ENCODE assay signal across 9 mouse cellular contexts in the genomic region with DNA sequence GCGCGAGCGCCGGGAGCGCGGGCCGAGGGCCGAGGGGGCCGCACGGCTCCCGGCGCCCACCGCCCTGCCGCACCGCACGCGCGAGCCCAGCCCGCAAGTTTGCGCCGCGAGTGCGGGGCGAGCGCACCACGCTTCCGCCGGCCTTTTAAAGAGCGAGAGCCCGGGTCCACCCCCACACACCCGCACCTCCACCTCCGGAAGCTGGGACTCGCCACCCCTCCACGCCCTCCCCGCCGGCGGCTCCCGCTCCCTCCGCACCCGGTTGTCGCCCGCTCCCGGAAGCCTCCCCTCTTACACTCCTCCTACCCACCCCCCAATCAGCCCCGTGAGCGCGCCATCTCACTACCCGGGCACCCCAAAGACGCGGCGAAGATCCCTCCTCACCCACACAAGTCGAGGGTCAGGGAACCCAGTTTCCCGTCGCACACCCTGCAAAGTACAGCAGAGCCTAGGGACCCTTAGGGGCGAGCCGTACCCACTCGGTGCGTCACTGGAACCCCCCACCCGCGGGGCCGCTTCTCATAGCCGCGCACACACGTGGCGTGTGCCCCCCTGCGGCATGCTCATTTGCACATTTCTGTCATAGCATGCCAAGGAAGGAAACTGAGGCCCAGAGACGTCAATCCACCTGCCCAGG. TPM values are rescaled to one million over a fixed set of nuclear protein-coding genes. Genes with fewer than 3 reads are reported as not detected.
DNase-seq lines count a peak whose midpoint lies in the region; ATAC-seq and TF ChIP-seq lines count a peak whose summit lies in the region.
"Had no signal": no experiment of that assay in that cellular context is flagged by ENCODE, and none has a peak within 500 bp of the region (broad histone marks: within the 10 kb centered on the region; RNA-seq: fewer than 3 reads in every experiment).

No protein-coding gene starts in this region.

- no peak for DNase-seq in heart, postnatal 0 days (ENCODE audit: low spot score)
- DNase-seq in heart, postnatal 10 days = no peak
- peak; percentile 29 for DNase-seq in T-cell, adult 2 months (ENCODE audit: low spot score)
- DNase-seq in layer of hippocampus, postnatal 25 days (ENCODE audit: extremely low spot score in 1 of 2, low spot score in 1 of 2) = no peak
- no peak for DNase-seq in testis, postnatal 14 days (ENCODE audit: low spot score)

- H3K4me2 ChIP-seq in heart, postnatal 0 days (ENCODE audit: low read depth, low read length) = peak overlapping the region; percentile 93
- H3K4me2 ChIP-seq in embryonic facial prominence, embryonic 15.5 days (replicated peaks) = peak overlapping the region; percentile 100
- peak overlapping the region; percentile 66 for H3K4me2 ChIP-seq in liver, embryonic 12.5 days
- H3K4me2 ChIP-seq in stomach, embryonic 16.5 days (ENCODE audit: low read depth, low read length) = peak overlapping the region; percentile 99

- WGBS in heart, postnatal 0 days = 3% methylated on average over 37 of the region's 66 CpGs
- under 1% methylated on average over 65 of the region's 66 CpGs for WGBS in embryonic facial prominence, embryonic 15.5 days
- WGBS in liver, embryonic 12.5 days (ENCODE audit: insufficient replicate concordance) = 5% methylated on average over 46 of the region's 66 CpGs
- WGBS in stomach, embryonic 16.5 days = 2% methylated on average over 61 of the region's 66 CpGs

- H3K9ac ChIP-seq in heart, postnatal 0 days (replicated peaks; ENCODE audit: low read depth, low read length) = 0 out of 2 replicates have a peak overlapping the region, but pooled peaks have one; percentile 3
- peak overlapping the region; percentile 13; the same call in 1 of the 2 replicates for H3K9ac ChIP-seq in embryonic facial prominence, embryonic 15.5 days
- H3K9ac ChIP-seq in liver, embryonic 12.5 days = no peak overlapping the region
- peak overlapping the region; percentile 66 for H3K9ac ChIP-seq in stomach, embryonic 16.5 days (ENCODE audit: low read length)

- TF ChIP-seq CTCF in heart, postnatal 0 days (IDR thresholded peaks at IDR 0.05; ENCODE audit: low read depth) = no peak

- H3K27ac ChIP-seq in heart, postnatal 0 days (ENCODE audit: low read depth) = no peak overlapping the region
- H3K27ac ChIP-seq in embryonic facial prominence, embryonic 15.5 days (replicated peaks) = no peak overlapping the region
- H3K27ac ChIP-seq in liver, embryonic 12.5 days = no peak overlapping the region
- no peak overlapping the region for H3K27ac ChIP-seq in stomach, embryonic 16.5 days (ENCODE audit: low read length)

- peak overlapping the region; percentile 57 for H3K4me3 ChIP-seq in heart, postnatal 0 days (ENCODE audit: low read depth, low read length)
- H3K4me3 ChIP-seq in embryonic facial prominence, embryonic 15.5 days (replicated peaks) = peak overlapping the region; percentile 56
- H3K4me3 ChIP-seq in liver, embryonic 12.5 days = peak overlapping the region; percentile 50
- H3K4me3 ChIP-seq in stomach, embryonic 16.5 days (replicated peaks; ENCODE audit: low read length) = peak overlapping the region; percentile 57

- no peak for TF ChIP-seq EP300 in heart, postnatal 0 days (IDR thresholded peaks at IDR 0.05; ENCODE audit: low read depth)

- H3K4me1 ChIP-seq in heart, postnatal 0 days (ENCODE audit: control insufficient read depth, insufficient read depth) = peaks cover 4% of the 10 kb centered on the region; the same call in 1 of the 2 replicates
- H3K4me1 ChIP-seq in embryonic facial prominence, embryonic 15.5 days = peaks cover 23% of the 10 kb centered on the region
- H3K4me1 ChIP-seq in liver, embryonic 12.5 days = peaks cover 14% of the 10 kb centered on the region; the same call in 1 of the 2 replicates
- peaks cover 15% of the 10 kb centered on the region for H3K4me1 ChIP-seq in stomach, embryonic 16.5 days (ENCODE audit: control insufficient read depth, insufficient read depth, low read length)

- H3K27me3 ChIP-seq in heart, postnatal 0 days (ENCODE audit: control insufficient read depth, insufficient read depth, low read length) = peaks cover 94% of the 10 kb centered on the region
- peaks cover 87% of the 10 kb centered on the region for H3K27me3 ChIP-seq in embryonic facial prominence, embryonic 15.5 days
- H3K27me3 ChIP-seq in liver, embryonic 12.5 days (replicated peaks) = peaks cover 100% of the 10 kb centered on the region
- H3K27me3 ChIP-seq in stomach, embryonic 16.5 days (ENCODE audit: control insufficient read depth, insufficient read depth, low read length) = peaks cover 81% of the 10 kb centered on the region

- H3K9me3 ChIP-seq in heart, postnatal 0 days (replicated peaks; ENCODE audit: control insufficient read depth, low read length) = no peaks in the 10 kb centered on the region
- H3K9me3 ChIP-seq in embryonic facial prominence, embryonic 15.5 days (replicated peaks) = no peaks in the 10 kb centered on the region
- no peaks in the 10 kb centered on the region for H3K9me3 ChIP-seq in liver, embryonic 12.5 days (replicated peaks)
- H3K9me3 ChIP-seq in stomach, embryonic 16.5 days (replicated peaks; ENCODE audit: control insufficient read depth, low read length) = no peaks in the 10 kb centered on the region

- ATAC-seq in heart, postnatal 0 days (ENCODE audit: insufficient read depth, low read depth) = no peak
- ATAC-seq in embryonic facial prominence, embryonic 15.5 days (ENCODE audit: insufficient number of reproducible peaks, low FRiP score, low TSS enrichment, low read depth) = no peak
- ATAC-seq in liver, embryonic 12.5 days = no peak
- ATAC-seq in stomach, embryonic 16.5 days (ENCODE audit: insufficient read depth, low FRiP score) = no peak

- intact Hi-C loops in heart, postnatal 10 days (cut with DNase I) = loop anchor here (5.0 kb wide), 2 partner anchors 126 to 256 kb away; no protein-coding TSS in a partner anchor

- no peaks in the 10 kb centered on the region for H3K36me3 ChIP-seq in heart, postnatal 0 days (replicated peaks; ENCODE audit: control insufficient read depth, insufficient read depth, low read length)
- no peaks in the 10 kb centered on the region for H3K36me3 ChIP-seq in embryonic facial prominence, embryonic 15.5 days
- no peaks in the 10 kb centered on the region for H3K36me3 ChIP-seq in liver, embryonic 12.5 days
- H3K36me3 ChIP-seq in stomach, embryonic 16.5 days (ENCODE audit: control insufficient read depth, insufficient read depth, low read length) = no peaks in the 10 kb centered on the region

RNA-seq across cellular contexts. Expression of a gene that starts 7.8 kb away (rescaled TPM):
- not detected in 2 replicates for total RNA-seq in heart, postnatal 0 days (2014; rRNA removed; ENCODE audit: low replicate concordance)
- 0.03 TPM in 1 of 2 replicates, not detected in the other for polyA plus RNA-seq in heart, postnatal 0 days (2015; fragmentation: Nextera tagmentation; extraction: Ambion mirVana)
- total RNA-seq in heart, postnatal 10 days (2021) = under 1 TPM in 1 of 2 experiments, not detected in 1; 0.20 TPM
- polyA plus RNA-seq in embryonic facial prominence, embryonic 15.5 days (2015; fragmentation: Nextera tagmentation; extraction: Ambion mirVana) = 0.72 and 0.85 TPM in 2 replicates
- polyA plus RNA-seq in liver, embryonic 12.5 days (2016; fragmentation: Nextera tagmentation; extraction: Ambion mirVana) = 0.05 TPM in 1 of 2 replicates, not detected in the other
- 0.19 and 0.50 TPM in 2 replicates for polyA plus RNA-seq in stomach, embryonic 16.5 days (2015; fragmentation: Nextera tagmentation; extraction: Ambion mirVana)
- total RNA-seq in layer of hippocampus, postnatal 25 days (2021) = 10 to 100 TPM; 10.3 to 12.2 TPM
- total RNA-seq: liver, adult 2 months had no signal
- polyA plus RNA-seq: liver, adult 2 months had no signal

RNA-seq across cellular contexts. Expression of a gene that starts 42.9 kb away (rescaled TPM):
- 108 TPM in 2 replicates for total RNA-seq in heart, postnatal 0 days (2014; rRNA removed; ENCODE audit: low replicate concordance)
- 56.7 and 59.7 TPM in 2 replicates for polyA plus RNA-seq in heart, postnatal 0 days (2015; fragmentation: Nextera tagmentation; extraction: Ambion mirVana)
- 10 to 100 TPM; 42.5 to 47.3 TPM for total RNA-seq in heart, postnatal 10 days (2021)
- 185 and 195 TPM in 2 replicates for polyA plus RNA-seq in embryonic facial prominence, embryonic 15.5 days (2015; fragmentation: Nextera tagmentation; extraction: Ambion mirVana)
- polyA plus RNA-seq in liver, embryonic 12.5 days (2016; fragmentation: Nextera tagmentation; extraction: Ambion mirVana) = 295 and 306 TPM in 2 replicates
- 163 and 171 TPM in 2 replicates for polyA plus RNA-seq in stomach, embryonic 16.5 days (2015; fragmentation: Nextera tagmentation; extraction: Ambion mirVana)
- total RNA-seq in layer of hippocampus, postnatal 25 days (2021) = 10 to 100 TPM; 33.6 to 35.7 TPM

RNA-seq across cellular contexts. Expression of a gene that starts 52.2 kb away (rescaled TPM):
- total RNA-seq in heart, postnatal 0 days (2014; rRNA removed; ENCODE audit: low replicate concordance) = 11.1 and 13.4 TPM in 2 replicates
- 18.5 and 20.1 TPM in 2 replicates for polyA plus RNA-seq in heart, postnatal 0 days (2015; fragmentation: Nextera tagmentation; extraction: Ambion mirVana)
- 10 to 100 TPM; 10.2 to 11.2 TPM for total RNA-seq in heart, postnatal 10 days (2021)
- 32.5 and 35.3 TPM in 2 replicates for polyA plus RNA-seq in embryonic facial prominence, embryonic 15.5 days (2015; fragmentation: Nextera tagmentation; extraction: Ambion mirVana)
- 14.1 and 16.8 TPM in 2 replicates for polyA plus RNA-seq in liver, embryonic 12.5 days (2016; fragmentation: Nextera tagmentation; extraction: Ambion mirVana)
- polyA plus RNA-seq in stomach, embryonic 16.5 days (2015; fragmentation: Nextera tagmentation; extraction: Ambion mirVana) = 24.3 and 29.0 TPM in 2 replicates
- total RNA-seq in layer of hippocampus, postnatal 25 days (2021) = 10 to 100 TPM; 65.6 to 69.5 TPM
